Mouse (Mus musculus) ES-Bruce4 (cell line): ENCODE results near the gene Inpp5a.

ENCODE experiments used
- CTCF ChIP-seq: IDR thresholded peaks from one replicate; pipeline ENCODE4 v1.8.1; 2011; ENCODE audit warnings: low read depth, low read length
- EP300 ChIP-seq: IDR thresholded peaks from 2 replicates; pipeline ENCODE4 v1.6.1; 2011; ENCODE audit warnings: low read depth, low read length; ENCODE audit not compliant: insufficient read depth

DNA sequence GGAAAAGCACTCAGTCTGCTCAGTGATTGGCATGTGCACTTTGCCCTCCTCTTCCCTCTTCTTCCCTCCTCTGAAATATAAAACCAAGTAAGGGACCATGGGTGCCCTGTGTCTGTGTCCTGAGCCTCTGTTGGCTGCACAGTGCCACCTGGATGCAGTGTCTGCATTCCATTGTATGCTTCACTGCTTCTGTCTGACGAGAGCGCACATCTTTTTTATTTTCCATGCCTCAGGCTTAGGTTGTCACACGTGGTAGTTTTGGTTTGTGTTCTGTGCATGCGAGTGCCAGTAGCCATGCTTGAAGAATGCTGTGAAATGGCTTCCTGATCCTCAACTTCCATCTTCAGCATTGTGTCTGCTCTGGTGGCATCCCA, 142.5 kb downstream of the Inpp5a start:
- TF ChIP-seq CTCF (no peak), EP300 (no peak)
